Mouse (Mus musculus) testis, postnatal 14 days (tissue): ENCODE results near the gene Wdr95.

Experiments used
- DNase-seq: peaks from one replicate; pipeline ENCODE4 v3.0.0; 2021; ENCODE audit warnings: low spot score

Gene Wdr95

GRCm38 (mm10) chr5:149623815-149624675, 95.6 kb downstream of the Wdr95 start:
- no peak for DNase-seq

- no peak for DNase-seq
These were observed 97.1 kb downstream of the Wdr95 start for GRCm38 (mm10) chr5:149625547-149625946.

- no peak for DNase-seq
These were observed 106.0 kb downstream of the Wdr95 start for GRCm38 (mm10) chr5:149634409-149635035.

- no peak for DNase-seq
These were observed 107.1 kb downstream of the Wdr95 start for GRCm38 (mm10) chr5:149635556-149635955.

GRCm38 (mm10) chr5:149636075-149636920, 107.8 kb downstream of the Wdr95 start, which contains the start of gene Hsph1:
Gene Hsph1 (minus strand): TSS chr5:149636376.
- peak; percentile 98 for DNase-seq

GRCm38 (mm10) chr5:149637306-149637705, 108.8 kb downstream of the Wdr95 start:
- no peak for DNase-seq

GRCm38 (mm10) chr5:149641277-149641892, 112.9 kb downstream of the Wdr95 start:
- peak; percentile 73 for DNase-seq

- no peak for DNase-seq
These were observed 113.9 kb downstream of the Wdr95 start for GRCm38 (mm10) chr5:149642366-149642765.

GRCm38 (mm10) chr5:149642783-149643509, 114.5 kb downstream of the Wdr95 start:
- DNase-seq = no peak

GRCm38 (mm10) chr5:149647367-149648115, 119.1 kb downstream of the Wdr95 start:
- no peak for DNase-seq

GRCm38 (mm10) chr5:149648196-149648595, 119.7 kb downstream of the Wdr95 start:
- no peak for DNase-seq

GRCm38 (mm10) chr5:149648895-149649406, 120.5 kb downstream of the Wdr95 start:
- peak; percentile 64 for DNase-seq

GRCm38 (mm10) chr5:149649499-149650178, 121.2 kb downstream of the Wdr95 start:
- DNase-seq = no peak

- no peak for DNase-seq
These were observed 121.7 kb downstream of the Wdr95 start for GRCm38 (mm10) chr5:149650179-149650553.

- DNase-seq = no peak
These were observed 127.2 kb downstream of the Wdr95 start for GRCm38 (mm10) chr5:149655636-149656035.

- DNase-seq = no peak
These were observed 129.5 kb downstream of the Wdr95 start for GRCm38 (mm10) chr5:149658022-149658421.

- no peak for DNase-seq
These were observed 130.4 kb downstream of the Wdr95 start for GRCm38 (mm10) chr5:149658741-149659413.

- DNase-seq = no peak
These were observed 130.9 kb downstream of the Wdr95 start for GRCm38 (mm10) chr5:149659414-149659780.

GRCm38 (mm10) chr5:149661428-149661827, 132.9 kb downstream of the Wdr95 start:
- DNase-seq = no peak
